Mouse (Mus musculus) brown adipose tissue, adult 24 weeks (tissue): ENCODE data around the gene Hoxd8. TPM values are rescaled to one million over a fixed set of nuclear protein-coding genes. Genes with fewer than 3 reads are reported as not detected.

ENCODE experiments used
- H3K27ac ChIP-seq: fragments of 200-500 bp; replicated peaks from 2 replicates; pipeline ENCODE4 v1.5.1; 2012; ENCODE audit warnings: low read depth, mild to moderate bottlenecking, low read length
- H3K4me1 ChIP-seq: fragments of 200-500 bp; 2 replicates; pipeline ENCODE4 v1.6.1; 2012; ENCODE audit warnings: low read length, mixed read lengths; ENCODE audit not compliant: control insufficient read depth, insufficient read depth, insufficient read length
- H3K4me3 ChIP-seq: fragments of 200-500 bp; 2 replicates; pipeline ENCODE4 v1.5.1; 2012; ENCODE audit warnings: low read depth, mild to moderate bottlenecking, low read length, moderate library complexity; ENCODE audit not compliant: insufficient read depth
- polyA plus RNA-seq: library from polyadenylated mRNA; stranded (reverse); fragments of >200 nt; gene quantifications from 2 replicates; pipeline ENCODE4 v1.2.4, GENCODE M21; 2012; ENCODE audit not compliant: missing spikeins, insufficient read depth, insufficient read length

The Hoxd8 gene
- polyA plus RNA-seq, 1 experiment = 10.4 TPM

DNA sequence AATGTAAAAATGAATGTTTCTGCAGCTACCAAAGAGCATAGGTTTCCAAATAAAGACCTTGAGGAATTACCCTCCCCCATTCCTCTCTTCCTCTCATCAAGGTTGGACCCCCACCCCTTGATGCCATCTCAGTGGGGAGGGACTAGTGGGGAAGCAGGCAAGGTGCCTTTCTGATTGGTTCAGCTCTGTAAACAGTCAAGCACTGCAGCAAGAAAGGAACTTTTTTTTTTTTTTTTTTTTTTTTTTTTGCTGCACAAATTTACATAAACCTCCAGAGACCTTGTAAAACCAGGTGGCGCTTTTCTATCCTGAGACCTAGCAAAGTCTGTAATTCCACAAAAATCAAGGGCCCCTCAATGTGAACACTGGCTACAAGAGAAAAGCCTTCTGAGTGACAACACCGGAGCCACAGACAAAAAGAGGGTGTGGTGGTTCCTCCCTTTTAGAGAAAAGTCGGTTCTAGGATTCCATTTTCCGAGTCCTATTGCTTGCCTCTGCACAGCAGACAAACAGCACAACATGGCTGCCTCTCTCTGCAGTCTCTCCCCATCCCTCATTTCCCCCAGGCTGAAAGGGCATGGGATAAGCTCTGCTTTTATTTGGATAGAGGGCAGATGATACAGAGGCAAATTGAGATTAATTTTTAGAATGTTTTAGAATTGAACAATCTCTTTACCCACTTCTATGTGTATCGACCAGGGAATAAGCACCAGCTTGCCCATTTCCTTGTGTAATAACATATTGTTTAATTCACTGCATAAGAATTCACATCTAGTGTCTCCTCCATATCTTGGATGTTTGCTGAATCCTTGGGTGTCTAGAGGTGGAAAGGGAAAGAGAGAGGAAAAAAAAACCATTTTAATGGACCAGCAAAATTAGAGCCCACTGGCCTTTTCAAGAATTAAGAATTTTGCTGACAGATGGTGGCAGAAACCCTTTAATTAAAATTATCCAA, 5.3 kb downstream of the Hoxd8 start:
- peaks cover 2% of the 10 kb centered on the region; the same call in 1 of the 2 replicates for H3K4me1 ChIP-seq
- H3K27ac ChIP-seq = no peak overlapping the region

DNA sequence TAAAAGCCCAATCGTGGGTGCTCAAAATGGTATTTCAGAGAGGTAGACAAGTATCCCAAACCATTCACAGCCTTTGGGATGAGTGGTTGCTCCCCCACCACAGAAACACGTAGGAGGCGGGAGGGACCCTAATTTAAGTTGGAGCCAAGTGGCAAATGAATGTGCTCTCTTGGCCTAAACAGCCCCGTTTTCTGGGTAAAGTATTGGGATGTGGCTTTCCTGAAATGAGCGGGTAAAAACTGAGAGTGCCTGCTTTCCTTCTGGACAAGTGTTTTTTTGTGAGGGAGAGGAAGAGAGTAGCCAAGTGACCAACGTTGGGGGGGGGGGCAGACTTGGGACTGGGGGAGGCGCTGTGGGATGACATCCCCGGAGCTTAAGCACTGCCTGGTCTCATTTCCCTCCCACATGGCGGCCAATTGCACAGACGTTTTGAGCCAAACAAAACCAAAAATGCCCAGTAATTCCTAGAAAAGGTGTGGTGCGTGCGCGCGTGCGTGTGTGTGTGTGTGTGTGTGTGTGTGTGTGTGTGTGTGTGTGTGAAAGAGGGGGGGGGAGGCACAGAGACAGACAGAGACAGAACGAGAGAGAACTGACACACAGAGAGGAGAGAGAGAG, 6.6 kb downstream of the Hoxd8 start:
- H3K4me3 ChIP-seq = peak overlapping the region; percentile 77
- H3K4me1 ChIP-seq = peaks cover 2% of the 10 kb centered on the region; the same call in 1 of the 2 replicates
- H3K27ac ChIP-seq = peak overlapping the region; percentile 91

More for the DNA sequence above, 5.3 kb downstream of the Hoxd8 start:
- no peak overlapping the region for H3K4me3 ChIP-seq

DNA sequence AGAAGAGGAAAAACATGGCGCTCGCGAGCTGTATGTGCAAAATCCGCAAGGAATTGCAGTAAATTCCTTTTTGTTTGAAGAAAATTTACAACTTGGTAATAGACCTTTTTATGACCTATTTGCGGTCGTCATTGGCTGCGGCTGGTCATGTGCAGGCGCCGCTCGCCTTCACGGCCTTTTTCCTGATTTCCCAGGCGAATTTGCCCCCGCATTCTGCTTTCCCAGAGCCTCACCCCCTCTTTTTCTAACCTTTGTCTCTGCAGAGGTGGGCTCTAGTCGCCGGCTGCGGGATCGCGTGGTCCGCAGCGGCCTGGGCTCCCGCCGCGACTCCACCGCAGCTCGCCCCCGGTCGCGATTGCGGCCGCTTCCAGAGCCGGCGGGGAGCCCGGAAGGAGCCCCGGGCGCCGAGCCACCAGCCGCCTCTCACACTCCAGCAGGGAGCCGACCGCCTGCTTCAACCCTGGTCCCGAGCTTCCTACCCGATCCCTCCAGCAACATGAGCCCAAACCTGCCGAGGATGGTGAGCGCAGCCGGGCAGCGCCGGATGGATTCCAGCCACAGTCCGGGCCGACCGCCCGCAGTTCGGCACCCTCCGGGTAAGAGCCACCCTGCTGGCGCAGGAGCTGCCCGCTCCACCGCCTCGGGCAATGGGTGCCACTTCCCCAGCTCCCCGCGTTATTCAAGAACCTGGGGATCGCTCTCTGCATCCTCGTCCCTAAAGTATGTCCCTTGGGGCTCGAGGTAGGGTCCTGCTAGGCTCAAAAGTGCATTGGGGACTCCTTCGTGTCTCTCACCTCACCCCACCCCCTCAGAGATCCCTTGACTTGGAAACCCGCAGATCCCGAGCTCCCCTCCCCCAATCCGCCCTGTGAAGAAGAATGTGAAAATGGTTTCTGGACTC, 7.6 kb downstream of the Hoxd8 start, which contains the start of the genes Hoxd3 and Hoxd4:
Gene Hoxd3, plus strand, starts transcription at position 207 of the 901 bp plus-strand sequence.
Gene Hoxd4, plus strand, starts transcription at position 209 of the 901 bp plus-strand sequence.
- peak within 1 kb of the TSS; percentile 91 for H3K27ac ChIP-seq

DNA sequence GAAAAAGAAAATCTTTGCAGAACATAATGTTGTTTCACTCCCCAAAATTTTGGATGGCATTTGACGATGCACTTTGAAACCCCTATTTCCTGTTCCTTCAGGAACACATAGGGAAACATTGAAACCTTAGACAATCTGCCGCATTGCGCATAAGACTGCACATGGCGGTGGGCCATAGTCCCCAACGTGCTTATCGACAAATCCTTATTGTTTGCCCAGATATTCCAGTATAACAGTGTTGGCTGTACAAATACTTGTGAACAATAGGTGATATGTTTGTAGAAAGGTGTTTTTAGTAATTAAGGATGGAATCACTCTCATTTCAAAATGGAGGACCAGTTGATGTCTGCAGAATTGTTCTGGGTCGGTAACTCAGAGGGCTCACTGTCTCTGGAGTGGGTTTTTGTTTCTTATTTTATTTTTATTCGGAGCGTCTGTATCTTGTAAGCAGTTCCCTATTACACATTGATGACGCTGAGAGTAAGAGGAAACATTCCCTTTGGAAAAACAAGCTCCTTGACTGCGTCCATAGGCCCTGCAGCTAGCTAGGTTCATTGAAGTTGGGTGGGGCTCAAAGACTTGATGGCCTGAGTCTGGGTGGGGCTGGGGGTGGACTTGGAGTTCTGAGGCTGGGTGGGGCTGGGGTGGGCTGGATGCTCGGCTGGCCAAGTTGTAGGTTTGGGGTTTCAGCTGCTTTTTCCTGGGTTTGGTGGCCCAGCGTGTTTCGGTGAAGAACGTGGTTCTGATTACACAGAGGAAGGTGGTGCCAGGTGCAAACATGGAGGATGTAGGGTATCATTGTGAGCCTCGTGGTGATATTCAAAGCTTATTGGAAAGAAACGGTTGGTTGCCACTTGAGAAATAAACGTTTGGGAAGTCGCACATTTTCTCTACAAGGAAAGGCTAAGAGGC, 9.1 kb downstream of the Hoxd8 start:
- H3K4me1 ChIP-seq = no peaks in the 10 kb centered on the region
- peak overlapping the region; percentile 46; the same call in 1 of the 2 replicates for H3K27ac ChIP-seq
- H3K4me3 ChIP-seq = peak overlapping the region; percentile 39; the same call in 1 of the 2 replicates

More for the DNA sequence above, 7.6 kb downstream of the Hoxd8 start, which contains the start of the genes Hoxd3 and Hoxd4:
- peak within 1 kb of the TSS; percentile 77 for H3K4me3 ChIP-seq
- H3K4me1 ChIP-seq = peaks cover 2% of the 10 kb centered on the region; the same call in 1 of the 2 replicates

DNA sequence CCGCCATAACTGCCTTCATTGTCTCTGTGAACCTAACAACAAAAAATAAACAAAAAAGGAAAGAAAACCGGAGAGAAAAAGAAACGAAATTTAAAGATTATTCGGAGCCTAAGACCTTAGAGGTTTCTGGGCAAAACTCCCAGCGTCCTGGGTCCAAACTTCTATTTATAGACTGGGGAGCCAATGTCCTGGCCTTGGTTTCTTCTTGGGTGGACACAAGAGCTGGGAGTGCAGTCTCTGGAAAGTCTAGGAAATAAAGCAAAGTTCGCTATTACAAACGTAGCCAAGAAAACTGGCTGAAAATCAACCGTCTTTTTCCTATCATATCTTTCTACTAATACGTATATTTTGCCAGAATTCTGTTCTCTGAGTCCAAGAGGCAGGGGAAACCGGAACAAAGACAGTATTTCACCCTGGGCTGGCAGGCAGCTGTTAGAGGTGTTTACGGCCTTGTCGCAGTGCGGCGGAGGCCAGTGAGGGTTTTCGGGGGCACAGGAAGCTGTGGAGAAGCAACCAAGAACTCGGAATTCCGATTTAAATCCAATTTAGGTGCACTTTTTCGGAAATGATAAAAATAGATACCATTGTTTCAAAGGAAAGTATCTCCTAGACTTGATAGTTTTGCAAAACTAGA, 9.9 kb downstream of the Hoxd8 start:
- peak overlapping the region; percentile 46 for H3K27ac ChIP-seq
- H3K4me1 ChIP-seq = no peaks in the 10 kb centered on the region
- peak overlapping the region; percentile 39; the same call in 1 of the 2 replicates for H3K4me3 ChIP-seq

DNA sequence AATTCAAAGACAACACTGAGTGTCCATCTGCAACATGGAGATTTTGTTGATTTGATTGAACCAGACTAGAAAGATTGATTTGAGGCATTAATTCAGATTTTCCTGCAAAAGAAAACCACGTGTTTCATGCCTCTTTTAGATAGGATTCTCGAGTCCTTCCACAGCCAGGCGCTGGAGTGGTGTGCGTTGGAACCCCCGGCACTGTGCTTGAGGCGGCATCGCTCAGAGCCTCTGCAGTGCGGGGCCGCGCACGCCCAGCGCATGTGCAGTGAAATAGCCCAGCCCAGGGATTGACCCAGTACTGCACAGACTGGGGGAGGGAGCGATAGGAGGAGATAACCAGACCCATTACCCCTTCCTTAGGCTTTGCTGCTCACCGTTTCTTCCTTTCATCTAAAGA, 10.5 kb downstream of the Hoxd8 start:
- peak overlapping the region; percentile 39 for H3K4me3 ChIP-seq
- no peaks in the 10 kb centered on the region; the same call in 1 of the 2 replicates for H3K4me1 ChIP-seq
- H3K27ac ChIP-seq = 0 out of 2 replicates have a peak overlapping the region, but pooled peaks have one; percentile 24

DNA sequence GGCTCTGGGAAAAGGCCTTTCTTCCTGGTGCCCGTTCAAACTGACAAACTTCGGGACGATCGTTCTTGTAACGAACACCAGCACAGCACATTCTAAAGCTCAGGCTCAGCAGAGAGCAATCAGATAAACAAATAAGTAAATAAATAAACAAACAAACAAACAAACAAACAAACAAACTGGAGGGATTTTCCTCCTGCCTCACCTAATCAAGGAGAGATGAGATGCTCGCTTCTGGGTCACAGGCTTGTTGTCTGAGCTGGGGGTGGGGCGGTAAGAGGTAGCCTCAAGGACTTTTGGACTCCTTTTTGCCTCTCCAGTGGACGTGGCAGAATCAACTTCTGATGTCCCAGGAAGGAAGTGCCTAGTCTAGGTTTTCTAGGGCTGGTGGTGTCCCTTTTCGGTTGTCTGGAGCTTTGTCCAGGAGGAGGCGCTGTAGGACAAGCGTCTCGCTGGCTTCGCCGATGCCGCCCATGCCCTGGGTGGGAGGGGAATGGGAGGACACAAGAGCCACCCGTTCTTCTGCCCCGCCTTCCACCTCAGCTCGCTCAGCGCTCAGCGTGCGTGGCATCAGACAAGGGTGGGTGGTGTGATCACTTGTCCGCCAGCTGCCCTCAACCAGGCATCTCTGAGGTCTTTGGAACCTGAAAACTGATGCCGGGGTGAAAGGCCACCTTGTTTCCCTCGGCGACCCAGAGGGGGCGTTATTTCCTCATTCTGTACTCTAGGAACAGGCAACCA, 11.3 kb downstream of the Hoxd8 start:
- Histone ChIP-seq H3K27ac (no peak overlapping the region), H3K4me1 (no peaks in the 10 kb centered on the region; the same call in 1 of the 2 replicates), H3K4me3 (peak overlapping the region; percentile 49)

DNA sequence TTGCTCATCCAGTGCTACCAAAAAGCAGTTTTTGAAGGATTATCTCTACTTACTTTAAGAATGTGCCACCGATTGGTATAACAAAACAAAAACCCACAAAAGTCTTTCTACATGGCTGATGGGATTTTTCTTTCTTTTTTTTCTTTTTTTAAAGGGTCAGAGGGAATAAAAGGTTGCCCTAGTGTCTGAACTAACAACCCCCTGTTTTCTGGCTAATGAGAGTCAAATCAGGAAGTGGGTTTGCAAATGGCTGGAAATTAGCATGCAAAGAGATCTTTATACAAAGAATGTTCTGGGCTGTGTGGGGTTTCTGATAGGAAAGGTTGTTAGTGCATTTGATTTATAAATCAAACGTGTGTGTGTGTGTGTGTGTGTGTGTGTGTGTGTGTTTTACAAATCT, 16.0 kb downstream of the Hoxd8 start:
- peaks cover 5% of the 10 kb centered on the region; the same call in 1 of the 2 replicates for H3K4me1 ChIP-seq
- H3K27ac ChIP-seq = no peak overlapping the region

DNA sequence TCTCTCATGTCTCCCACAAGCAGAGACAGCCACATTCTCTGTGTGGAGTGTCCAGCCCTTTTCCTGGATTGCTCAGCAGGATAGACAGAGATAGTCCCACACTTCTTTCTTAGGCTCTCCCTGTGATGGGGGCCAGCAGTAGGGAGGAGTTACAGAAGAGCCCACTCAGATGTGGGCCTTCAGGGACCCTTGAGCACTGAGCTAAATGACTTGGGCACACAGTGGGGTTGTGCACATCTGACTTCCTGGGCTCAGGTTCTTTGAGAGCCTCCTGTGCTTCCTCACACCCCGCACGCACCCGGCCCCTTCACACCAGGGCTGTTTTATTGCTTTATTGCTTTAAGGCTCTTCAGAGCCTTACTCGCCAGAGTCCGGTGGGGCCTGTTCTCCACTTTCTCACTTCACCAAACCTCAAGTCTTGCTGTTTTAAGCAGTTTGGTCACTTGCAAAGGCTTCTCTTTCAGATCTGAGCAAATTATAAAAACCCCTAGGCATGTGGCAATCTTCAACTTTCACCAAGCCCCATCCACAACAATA, 16.6 kb downstream of the Hoxd8 start:
- Histone ChIP-seq H3K27ac (no peak overlapping the region), H3K4me1 (peaks cover 5% of the 10 kb centered on the region; the same call in 1 of the 2 replicates), H3K4me3 (no peak overlapping the region)

More for the DNA sequence above, 16.0 kb downstream of the Hoxd8 start:
- no peak overlapping the region for H3K4me3 ChIP-seq

DNA sequence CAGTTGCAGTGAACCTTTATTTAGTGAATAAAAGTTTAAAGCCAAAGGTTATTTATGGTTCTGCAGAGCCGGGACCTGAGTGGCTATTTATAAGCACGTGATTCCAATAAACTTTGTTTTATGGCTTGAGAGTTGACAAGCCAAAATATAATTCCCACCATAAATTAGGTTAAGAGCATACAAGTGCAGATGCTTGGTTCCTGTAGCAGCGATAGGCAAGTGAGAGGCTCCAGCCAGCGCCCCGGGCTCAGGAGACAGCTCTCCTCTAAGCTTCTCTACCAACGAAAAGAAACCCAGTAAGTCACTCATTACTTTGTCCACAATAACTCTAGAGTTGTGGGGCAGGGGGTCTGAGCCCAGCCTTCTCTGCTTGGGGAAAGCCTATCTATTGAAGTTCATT, 17.5 kb downstream of the Hoxd8 start:
- Histone ChIP-seq H3K4me3 (no peak overlapping the region), H3K27ac (no peak overlapping the region), H3K4me1 (peaks cover 5% of the 10 kb centered on the region)

DNA sequence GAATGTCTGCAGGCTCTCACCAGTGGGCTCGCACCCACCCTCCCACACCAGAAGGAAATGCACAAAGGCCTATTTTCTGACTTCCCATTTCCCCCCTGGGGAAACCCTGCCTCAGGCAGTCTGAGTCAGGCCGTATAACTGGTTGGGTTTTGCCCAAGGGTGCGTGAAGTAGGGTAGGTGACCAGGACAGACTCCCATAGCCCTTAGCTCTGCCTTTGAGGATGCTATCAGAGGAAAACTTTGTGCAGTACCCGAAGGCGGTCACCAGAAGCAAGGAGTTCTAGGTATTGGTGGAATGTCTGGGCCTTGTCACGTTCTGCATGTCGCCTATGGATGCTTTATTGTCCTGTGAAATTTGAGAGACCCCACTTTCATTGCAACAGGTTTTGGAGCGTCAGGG, 18.5 kb downstream of the Hoxd8 start:
- Histone ChIP-seq H3K27ac (no peak overlapping the region), H3K4me1 (peaks cover 5% of the 10 kb centered on the region), H3K4me3 (no peak overlapping the region)

DNA sequence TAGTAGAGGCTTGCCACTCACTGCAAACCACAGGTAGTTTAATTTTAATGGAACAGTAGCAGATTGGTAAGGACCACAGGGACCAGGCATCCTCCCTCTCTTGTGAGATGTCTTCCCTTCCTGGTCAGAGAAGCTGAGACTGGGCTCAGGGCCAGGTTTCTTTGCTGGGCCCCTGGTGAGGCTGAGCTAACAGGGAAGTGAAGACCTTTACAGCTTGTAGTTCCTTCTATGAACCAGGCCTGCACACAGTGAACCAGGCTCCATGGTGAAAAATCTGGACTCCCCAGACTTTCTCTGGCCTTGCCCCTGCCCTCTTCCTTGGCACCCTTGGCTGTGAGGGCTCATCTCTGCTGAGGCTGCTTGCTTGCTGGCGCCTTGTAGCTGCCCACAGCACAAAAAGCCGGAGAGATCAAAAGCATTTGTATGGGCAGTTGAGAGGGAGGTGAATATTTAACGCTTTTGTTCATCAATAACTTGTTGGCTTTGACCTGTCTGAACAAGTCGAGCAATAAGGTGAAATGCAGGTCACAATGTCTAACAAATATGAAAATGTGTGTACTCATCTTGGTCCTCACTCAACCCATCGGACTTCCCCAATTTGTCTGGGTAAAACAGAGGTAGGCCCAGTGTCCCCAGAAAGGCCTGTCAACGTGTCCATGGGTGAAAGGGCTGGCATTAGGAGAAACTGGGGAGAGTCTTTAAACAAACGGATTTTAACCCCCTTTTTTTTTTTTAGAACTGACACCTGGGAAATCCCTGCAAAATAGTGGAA, 20.0 kb downstream of the Hoxd8 start:
- peaks cover 5% of the 10 kb centered on the region for H3K4me1 ChIP-seq
- no peak overlapping the region for H3K27ac ChIP-seq
- H3K4me3 ChIP-seq = no peak overlapping the region
